Mouse (Mus musculus) MEL (cell line): ENCODE results near the gene Flad1. TPM values are rescaled to one million over a fixed set of nuclear protein-coding genes. Genes with fewer than 3 reads are reported as not detected.
A peak's percentile ranks its signal among the peaks of the same experiment; 100 is the strongest.

Experiments used
- DNase-seq: peaks from one replicate; pipeline ENCODE4 v3.0.0; 2011; ENCODE audit warnings: low read depth, low spot score
- H3K27ac ChIP-seq: 2 replicates; pipeline ENCODE4 v1.5.1; 2012; ENCODE audit warnings: low read depth, mild to moderate bottlenecking, control low read depth, low read length, moderate library complexity; ENCODE audit not compliant: control insufficient read depth
- H3K27me3 ChIP-seq, 2 experiments: fragments of 150-350 bp in 1 of 2; sonication (generic) in 1 of 2; 2 replicates each; pipeline ENCODE4 v1.6.1; 2012; ENCODE audit warnings: low read length in 2 of 2, mild to moderate bottlenecking in 2 of 2, improper control_type of control experiment in 1 of 2, moderate library complexity in 1 of 2; ENCODE audit not compliant: insufficient read depth in 2 of 2, control insufficient read depth in 1 of 2
- H3K36me3 ChIP-seq, 2 experiments: 2 replicates each; pipeline ENCODE4 v1.6.1; 2012 to 2014; ENCODE audit warnings: low read length in 2 of 2, improper control_type of control experiment in 1 of 2, inconsistent platforms in 1 of 2, mild to moderate bottlenecking in 1 of 2; ENCODE audit not compliant: insufficient read depth in 2 of 2, control insufficient read depth in 1 of 2
- H3K4me1 ChIP-seq, 2 experiments: fragments of 150-350 bp in 1 of 2; sonication (generic) in 1 of 2; 2 replicates each; pipeline ENCODE4 v1.6.1; 2012; ENCODE audit warnings: low read length in 2 of 2, improper control_type of control experiment in 1 of 2, mild to moderate bottlenecking in 1 of 2; ENCODE audit not compliant: insufficient read depth in 2 of 2, control insufficient read depth in 1 of 2
- H3K4me3 ChIP-seq, 2 experiments: fragments of 150-350 bp in 1 of 2; sonication (generic) in 1 of 2; 2 replicates each; pipeline ENCODE4 v1.5.1; 2012; ENCODE audit warnings: low read depth in 2 of 2, low read length in 2 of 2, mild to moderate bottlenecking in 2 of 2, moderate library complexity in 2 of 2, control low read depth in 1 of 2, improper control_type of control experiment in 1 of 2; ENCODE audit not compliant: control insufficient read depth in 1 of 2, insufficient read depth in 1 of 2
- H3K79me2 ChIP-seq: 2 replicates; pipeline ENCODE4 v1.6.1; 2012; ENCODE audit warnings: mild to moderate bottlenecking, low read length, moderate library complexity; ENCODE audit not compliant: control insufficient read depth, poor library complexity, insufficient read depth
- H3K9ac ChIP-seq: 2 replicates; pipeline ENCODE4 v1.6.1; 2012; ENCODE audit warnings: low read depth, mild to moderate bottlenecking, control low read depth, low read length, moderate library complexity; ENCODE audit not compliant: control insufficient read depth, poor library complexity, severe bottlenecking
- H3K9me3 ChIP-seq: fragments of 150-350 bp; sonication (generic); replicated peaks from 2 replicates; pipeline ENCODE4 v1.6.1; 2012; ENCODE audit warnings: mild to moderate bottlenecking, low read length, improper control_type of control experiment, moderate library complexity; ENCODE audit not compliant: insufficient read depth
- CHD2 ChIP-seq: IDR thresholded peaks from 2 replicates; pipeline ENCODE4 v1.6.1; 2011; ENCODE audit warnings: low read length, improper control_type of control experiment
- CTCF ChIP-seq, 3 experiments: IDR thresholded peaks in 2 of 3; conservative IDR thresholded peaks in 1 of 3; 2 replicates each; pipeline ENCODE4 v1.5.1; 2011 to 2012; ENCODE audit warnings: low read length in 3 of 3, low read depth in 2 of 3, mild to moderate bottlenecking in 2 of 3, improper control_type of control experiment in 1 of 3, inconsistent platforms in 1 of 3, mixed read lengths in 1 of 3, moderate library complexity in 1 of 3; ENCODE audit not compliant: control insufficient read depth in 1 of 3, insufficient read depth in 1 of 3, poor library complexity in 1 of 3, severe bottlenecking in 1 of 3
- E2F4 ChIP-seq: IDR thresholded peaks from 2 replicates; pipeline ENCODE4 v1.6.1; 2011; ENCODE audit warnings: low read depth, low read length, improper control_type of control experiment, borderline replicate concordance
- ELF1 ChIP-seq: IDR thresholded peaks from 2 replicates; pipeline ENCODE4 v1.6.1; 2014; ENCODE audit warnings: low read depth, mild to moderate bottlenecking, inconsistent platforms, low read length, improper control_type of control experiment, moderate library complexity
- ETS1 ChIP-seq: IDR thresholded peaks from 2 replicates; pipeline ENCODE4 v1.6.1; 2012; ENCODE audit warnings: low read depth, mild to moderate bottlenecking, inconsistent platforms, low read length, improper control_type of control experiment, moderate library complexity
- GABPA ChIP-seq: IDR thresholded peaks from 2 replicates; pipeline ENCODE4 v1.6.1; 2012; ENCODE audit warnings: low read depth, mild to moderate bottlenecking, inconsistent platforms, low read length, improper control_type of control experiment, moderate library complexity
- GATA1 ChIP-seq: IDR thresholded peaks from 2 replicates; pipeline ENCODE4 v1.6.1; 2011; ENCODE audit warnings: low read depth, low read length, improper control_type of control experiment
- HCFC1 ChIP-seq: IDR thresholded peaks from 2 replicates; pipeline ENCODE4 v1.6.1; 2012; ENCODE audit warnings: low read depth, mild to moderate bottlenecking, inconsistent platforms, low read length, improper control_type of control experiment, moderate library complexity
- JUND ChIP-seq: IDR thresholded peaks from 2 replicates; pipeline ENCODE4 v1.6.1; 2011; ENCODE audit warnings: low read depth, mild to moderate bottlenecking, improper control_type of control experiment, low read length
- KAT2A ChIP-seq: conservative IDR thresholded peaks from 2 replicates; pipeline ENCODE4 v1.6.1; 2012; ENCODE audit warnings: low read depth, low read length, improper control_type of control experiment, inconsistent platforms
- MAX ChIP-seq: IDR thresholded peaks from 2 replicates; pipeline ENCODE4 v1.6.1; 2011; ENCODE audit warnings: low read length, improper control_type of control experiment
- MXI1 ChIP-seq: IDR thresholded peaks from 2 replicates; pipeline ENCODE4 v1.6.1; 2011; ENCODE audit warnings: mild to moderate bottlenecking, low read depth, low read length, improper control_type of control experiment
- MYC ChIP-seq: IDR thresholded peaks from 2 replicates; pipeline ENCODE4 v1.6.1; 2011; ENCODE audit warnings: low read depth, mild to moderate bottlenecking, low read length, improper control_type of control experiment, moderate library complexity
- NELFE ChIP-seq: IDR thresholded peaks from 2 replicates; pipeline ENCODE4 v1.6.1; 2011; ENCODE audit warnings: low read depth, low read length, improper control_type of control experiment
- NRF1 ChIP-seq: IDR thresholded peaks from 2 replicates; pipeline ENCODE4 v1.6.1; 2014; ENCODE audit warnings: low read depth, mild to moderate bottlenecking, inconsistent platforms, low read length, improper control_type of control experiment, moderate library complexity; ENCODE audit not compliant: poor library complexity, insufficient read depth, severe bottlenecking
- POLR2A ChIP-seq, 2 experiments: IDR thresholded peaks; 2 replicates each; pipeline ENCODE4 v1.6.1; 2011 to 2012; ENCODE audit warnings: low read length in 2 of 2, mild to moderate bottlenecking in 2 of 2, control low read depth in 1 of 2, improper control_type of control experiment in 1 of 2, low read depth in 1 of 2, moderate library complexity in 1 of 2; ENCODE audit not compliant: control insufficient read depth in 1 of 2, insufficient read depth in 1 of 2, poor library complexity in 1 of 2
- POLR2AphosphoS2 ChIP-seq: IDR thresholded peaks from 2 replicates; pipeline ENCODE4 v1.6.1; 2011; ENCODE audit warnings: low read length, improper control_type of control experiment
- RCOR1 ChIP-seq: IDR thresholded peaks from 2 replicates; pipeline ENCODE4 v1.6.1; 2012; ENCODE audit warnings: low read depth, mild to moderate bottlenecking, inconsistent platforms, low read length, improper control_type of control experiment
- SIN3A ChIP-seq: IDR thresholded peaks from 2 replicates; pipeline ENCODE4 v1.6.1; 2012; ENCODE audit warnings: low read length, improper control_type of control experiment, inconsistent platforms
- SMC3 ChIP-seq: IDR thresholded peaks from 2 replicates; pipeline ENCODE4 v1.6.1; 2011; ENCODE audit warnings: low read depth, low read length, improper control_type of control experiment
- TBP ChIP-seq: IDR thresholded peaks from 2 replicates; pipeline ENCODE4 v1.8.0; 2011; ENCODE audit warnings: low read depth, low read length, improper control_type of control experiment
- TCF12 ChIP-seq: IDR thresholded peaks from 2 replicates; pipeline ENCODE4 v1.6.1; 2014; ENCODE audit warnings: low read depth, mild to moderate bottlenecking, inconsistent platforms, low read length, improper control_type of control experiment, moderate library complexity
- USF1 ChIP-seq: IDR thresholded peaks from 2 replicates; pipeline ENCODE4 v1.6.1; 2014; ENCODE audit warnings: low read depth, mild to moderate bottlenecking, inconsistent platforms, low read length, improper control_type of control experiment, moderate library complexity
- ZNF384 ChIP-seq: IDR thresholded peaks from 2 replicates; pipeline ENCODE4 v1.6.1; 2012; ENCODE audit warnings: low read depth, mild to moderate bottlenecking, inconsistent platforms, low read length, improper control_type of control experiment
- polyA plus RNA-seq, 2 experiments: library from polyadenylated mRNA; stranded (reverse) in 1 of 2; unstranded in 1 of 2; fragments of >175 nt in 1 of 2; fragments of >200 nt in 1 of 2; gene quantifications; 2 replicates each; pipeline versions ENCODE4 v1.2.1 to v1.2.4; 2012; ENCODE audit warnings: low replicate concordance in 2 of 2, low read depth in 1 of 2; ENCODE audit not compliant: insufficient read length in 2 of 2, insufficient read depth in 1 of 2, missing spikeins in 1 of 2
- total RNA-seq: library from RNA; depleted of rRNA; stranded (reverse); fragments of 300-350 nt; gene quantifications from 2 replicates; pipeline ENCODE4 v1.2.3, GENCODE M21; 2012; rRNA removed

Flad1 gene
- total RNA-seq (38.0 and 42.9 TPM in 2 replicates), polyA plus RNA-seq (10 to 100 TPM in 1 of 2 experiments, not detected in 1; 54.2 TPM)

GRCm38 (mm10) chr3:89411490-89412393 lies at the start of gene Flad1:
TSS of gene Flad1 (minus strand) at chr3:89411870.
- DNase-seq: peak; percentile 100
- Histone ChIP-seq H3K4me3 (peak within 1 kb of the TSS; percentile 52 to 92), H3K27ac (peak within 1 kb of the TSS; percentile 96), H3K36me3 (peaks cover 6 to 18% of the 10 kb centered on the region in 2 experiments), H3K27me3 (no peaks in the 10 kb centered on the region), H3K79me2 (peaks cover 20% of the 10 kb centered on the region)
- TF ChIP-seq ELF1 (peak; percentile 98), E2F4 (no peak), CHD2 (peak; percentile 96), POLR2AphosphoS2 (peak; percentile 89; the same call in 1 of the 2 replicates), RCOR1 (0 out of 2 replicates have a peak, but pooled peaks have one; percentile 36), TCF12 (0 out of 2 replicates have a peak, but pooled peaks have one; percentile 23), GATA1 (peak; percentile 41; the same call in 1 of the 2 replicates), HCFC1 (peak; percentile 93), GABPA (no peak), MXI1 (peak; percentile 85), ETS1 (peak; percentile 47), SIN3A (peak; percentile 99), MYC (peak; percentile 77), JUND (0 out of 2 replicates have a peak, but pooled peaks have one; percentile 35), MAX (peak; percentile 64; the same call in 1 of the 2 replicates), ZNF384 (no peak), USF1 (peak; percentile 50; the same call in 1 of the 2 replicates), NRF1 (0 out of 2 replicates have a peak, but pooled peaks have one; percentile 17), SMC3 (no peak), TBP (peak; percentile 84), KAT2A (peak; percentile 76), NELFE (peak; percentile 69; the same call in 1 of the 2 replicates), CTCF (IDR thresholded peaks at IDR 0.05 in 2 of 3, conservative IDR thresholded peaks at IDR 0.05 in 1 of 3; ENCODE audit: control insufficient read depth in 1 of 3, insufficient read depth in 1 of 3, low read depth in 2 of 3, low read length in 3 of 3, poor library complexity in 1 of 3, severe bottlenecking in 1 of 3) (no peak), POLR2A (IDR thresholded peaks at IDR 0.05; ENCODE audit: control insufficient read depth in 1 of 2, insufficient read depth in 1 of 2, low read depth in 1 of 2, low read length in 2 of 2, poor library complexity in 1 of 2) (peak; percentile 35 to 86; a peak in 3 of 4 replicates)
- TF ChIP-seq, all 39 proteins: peak for 19
- Histone ChIP-seq H3K9ac (peak within 1 kb of the TSS; percentile 89), H3K4me1 (peaks cover under 1 to 13% of the 10 kb centered on the region in 2 experiments), H3K9me3 (no peaks in the 10 kb centered on the region)
